Mouse (Mus musculus) embryo, embryonic 10 days (tissue): ENCODE results near the gene Mcrip1.
A peak's percentile ranks its signal among the peaks of the same experiment; 100 is the strongest.
"Not testable (repeated sequence)": the region's sequence is repeated elsewhere in the genome, so short reads cannot be mapped to it uniquely, and the experiment has no call there.

Source experiments
- DNase-seq: peaks from one replicate; pipeline ENCODE4 v3.0.0-alpha.2; 2015; ENCODE audit warnings: low spot score

Mcrip1 gene

GRCm38 (mm10) chr11:120575046-120575445 lies 25.5 kb upstream of the Mcrip1 start:
- no peak for DNase-seq

- DNase-seq, result peak; percentile 27
These were observed 24.7 kb upstream of the Mcrip1 start for GRCm38 (mm10) chr11:120574278-120574600.

- peak; percentile 13 for DNase-seq
These were observed 24.2 kb upstream of the Mcrip1 start for GRCm38 (mm10) chr11:120573585-120574277.

- DNase-seq, result peak; percentile 99
These were observed 23.4 kb upstream of the Mcrip1 start, which contains the start of gene P4hb for GRCm38 (mm10) chr11:120572752-120573584. Gene P4hb (minus strand): TSS chr11:120573253.

GRCm38 (mm10) chr11:120572417-120572751 lies 22.9 kb upstream of the Mcrip1 start:
- DNase-seq, result peak; percentile 24

- no peak for DNase-seq
These were observed 22.4 kb upstream of the Mcrip1 start for GRCm38 (mm10) chr11:120571754-120572416.

GRCm38 (mm10) chr11:120571122-120571521 lies 21.6 kb upstream of the Mcrip1 start:
- no peak for DNase-seq

- DNase-seq, result no peak
These were observed 18.8 kb upstream of the Mcrip1 start for GRCm38 (mm10) chr11:120568324-120568723.

GRCm38 (mm10) chr11:120565114-120565513 lies 15.6 kb upstream of the Mcrip1 start:
- no peak for DNase-seq

GRCm38 (mm10) chr11:120562949-120563348 lies 13.4 kb upstream of the Mcrip1 start:
- DNase-seq, result no peak

GRCm38 (mm10) chr11:120560952-120561728 lies 11.6 kb upstream of the Mcrip1 start:
- DNase-seq, result no peak

GRCm38 (mm10) chr11:120558843-120559242 lies 9.3 kb upstream of the Mcrip1 start:
- DNase-seq, result not testable (repeated sequence)

GRCm38 (mm10) chr11:120555260-120555659 lies 5.7 kb upstream of the Mcrip1 start:
- DNase-seq, result no peak

- DNase-seq, result no peak
These were observed 5.3 kb upstream of the Mcrip1 start for GRCm38 (mm10) chr11:120554834-120555233.

GRCm38 (mm10) chr11:120552736-120553135 lies 3.2 kb upstream of the Mcrip1 start:
- DNase-seq, result no peak

- DNase-seq, result no peak
These were observed 1.4 kb upstream of the Mcrip1 start, which contains the start of gene Ppp1r27 for GRCm38 (mm10) chr11:120550810-120551440. Gene Ppp1r27 (minus strand): TSS chr11:120551132.

- no peak for DNase-seq
These were observed 671 bp upstream of the Mcrip1 start for GRCm38 (mm10) chr11:120549986-120550809.

GRCm38 (mm10) chr11:120548786-120549167 lies 750 bp downstream of the Mcrip1 start:
- no peak for DNase-seq

- DNase-seq, result no peak
These were observed 1.3 kb downstream of the Mcrip1 start for GRCm38 (mm10) chr11:120548214-120548613.

- no peak for DNase-seq
These were observed 2.1 kb downstream of the Mcrip1 start for GRCm38 (mm10) chr11:120547469-120547868.

- DNase-seq, result no peak
These were observed 3.6 kb downstream of the Mcrip1 start for GRCm38 (mm10) chr11:120545964-120546363.
